Mouse (Mus musculus) lung, postnatal 0 days (tissue): ENCODE data around the gene Coq2.
A peak's percentile ranks its signal among the peaks of the same experiment; 100 is the strongest.

ENCODE experiments used
- CTCF ChIP-seq: IDR thresholded peaks from 2 replicates; pipeline ENCODE4 v1.5.1; 2016; ENCODE audit warnings: antibody characterized with exemption, mild to moderate bottlenecking
- EP300 ChIP-seq: IDR thresholded peaks from 2 replicates; pipeline ENCODE4 v1.6.1; 2016; ENCODE audit warnings: antibody characterized with exemption, mild to moderate bottlenecking, control low read depth

- TF ChIP-seq CTCF (peak; percentile 34; the same call in 1 of the 2 replicates), EP300 (no peak)
Observed at GRCm38 (mm10) chr5:100607090-100607762, 67.7 kb downstream of the Coq2 start.
